Mouse (Mus musculus) cerebellum, adult 2 months (tissue): ENCODE results near the gene Pgls.

Experiments used
- CTCF ChIP-seq: fragments of 200-500 bp; IDR thresholded peaks from 2 replicates; pipeline ENCODE4 v1.5.1; 2011; ENCODE audit warnings: low read depth, mild to moderate bottlenecking, control low read depth, low read length, moderate library complexity, borderline replicate concordance; ENCODE audit not compliant: insufficient read depth
- POLR2A ChIP-seq: fragments of 200-500 bp; IDR thresholded peaks from 2 replicates; pipeline ENCODE4 v1.6.1; 2011; ENCODE audit warnings: low read length, control low read depth, borderline replicate concordance; ENCODE audit not compliant: insufficient read depth

DNA sequence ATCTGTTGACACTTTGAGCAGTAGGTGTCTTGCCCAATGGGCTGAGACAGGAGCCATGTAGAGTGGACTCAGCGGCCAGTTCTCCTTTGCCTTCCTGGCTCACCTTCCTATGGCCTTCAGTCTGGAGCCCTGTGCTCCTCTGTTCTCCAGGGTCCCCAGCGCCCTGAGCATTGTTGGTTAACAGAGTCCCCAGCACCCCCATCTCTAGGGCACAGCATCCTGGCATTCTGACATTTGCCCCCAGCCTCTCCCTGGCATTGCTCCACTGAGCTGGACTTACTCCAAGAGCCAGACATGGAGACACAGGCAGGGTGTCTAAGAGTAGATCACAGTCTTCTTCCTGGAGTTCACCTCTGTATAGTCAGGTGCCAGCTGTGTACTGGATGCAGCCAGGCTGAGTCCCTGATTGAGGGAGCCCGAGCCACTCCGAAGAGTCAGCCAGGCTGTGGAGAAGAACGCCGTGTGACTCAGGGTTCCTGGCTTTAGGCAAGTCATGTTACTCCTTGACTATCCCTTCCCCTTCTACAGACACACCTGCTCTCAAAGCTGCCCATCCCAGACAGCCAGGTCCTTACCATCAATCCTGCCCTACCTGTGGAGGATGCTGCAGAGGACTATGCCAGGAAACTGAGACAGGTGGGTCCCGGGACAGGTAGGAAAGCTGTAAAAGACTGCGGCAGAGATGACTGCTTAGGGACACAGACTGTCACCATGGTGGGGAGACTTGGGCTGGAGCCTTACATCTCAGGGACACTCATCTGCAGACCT, 1.8 kb downstream of the Pgls start:
- TF ChIP-seq CTCF (no peak), POLR2A (no peak)
